Mouse (Mus musculus): ENCODE data around the gene Sphk2. TPM values are rescaled to one million over a fixed set of nuclear protein-coding genes. Genes with fewer than 3 reads are reported as not detected.

The Sphk2 gene
- polyA plus RNA-seq, 1 experiment from 2014 or later = 23.9 TPM

DNA sequence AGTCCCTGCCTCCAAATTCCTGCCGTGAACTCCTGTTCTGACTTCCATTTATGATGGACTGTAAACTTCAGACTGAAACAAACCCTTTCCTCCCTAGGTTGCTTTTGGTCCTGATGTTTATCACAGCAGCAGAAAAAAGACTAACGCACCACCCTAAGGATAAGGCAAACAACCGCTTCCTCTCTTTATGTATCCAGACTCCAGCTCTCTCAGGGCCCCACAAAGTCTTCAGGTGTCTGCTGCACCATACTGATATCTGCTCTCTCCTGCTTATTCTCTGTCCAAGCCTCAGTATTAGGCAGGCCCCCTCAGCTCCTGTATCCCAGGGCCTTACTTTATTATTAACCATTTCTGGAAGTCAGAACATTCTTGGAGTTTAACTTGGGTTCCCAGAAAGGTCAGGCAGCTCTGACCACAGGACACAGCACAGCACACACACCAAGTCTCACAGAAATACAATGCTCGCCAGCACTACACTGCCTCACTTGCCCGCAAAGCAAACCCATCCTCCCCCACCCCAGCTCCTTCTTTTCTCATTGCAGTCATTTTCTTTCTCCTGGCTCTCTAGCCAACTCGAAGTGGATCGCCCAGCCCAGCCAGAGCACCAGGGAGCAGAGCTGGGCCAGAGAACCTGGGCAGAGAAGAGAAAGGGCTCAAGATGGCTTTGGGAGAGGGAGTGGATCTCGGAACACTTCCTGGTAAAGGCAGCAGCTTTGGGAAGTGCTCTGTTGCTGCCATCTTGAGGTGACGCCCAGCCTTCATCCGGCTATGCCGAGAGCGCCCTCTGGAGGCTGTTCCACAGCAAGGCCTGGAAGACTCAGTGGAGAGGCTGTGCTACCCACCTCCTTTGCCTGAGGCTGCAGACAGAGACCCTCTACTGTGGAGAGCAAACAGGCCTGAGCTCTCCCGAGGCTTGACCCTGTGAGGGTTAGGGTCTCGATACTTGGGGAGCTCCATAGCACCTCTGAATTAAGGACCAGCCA, 35.4 kb downstream of the Sphk2 start:
- H3K4me1 ChIP-seq (ENCODE audit: control insufficient read depth, insufficient read depth, low read depth, low read length) = peaks cover 4% of the 10 kb centered on the region; the same call in 1 of the 2 replicates
- peak overlapping the region; percentile 69; the same call in 1 of the 2 replicates for H3K27ac ChIP-seq (ENCODE audit: low read depth, low read length)
- H3K27me3 ChIP-seq (replicated peaks; ENCODE audit: control insufficient read depth, insufficient read depth, low read length) = no peaks in the 10 kb centered on the region
- H3K9ac ChIP-seq (ENCODE audit: low read depth, low read length) = peak overlapping the region; percentile 60
- no peaks in the 10 kb centered on the region for H3K36me3 ChIP-seq (ENCODE audit: control insufficient read depth, insufficient read depth, low read length)
- no peak overlapping the region for H3K4me3 ChIP-seq (ENCODE audit: low read length)
- ATAC-seq = peak; percentile 78
- H3K4me2 ChIP-seq (ENCODE audit: low read length) = peak overlapping the region; percentile 49
- 28% methylated on average over 14 of the region's 14 CpGs for WGBS
- no peaks in the 10 kb centered on the region for H3K9me3 ChIP-seq (ENCODE audit: control insufficient read depth, low read length)

DNA sequence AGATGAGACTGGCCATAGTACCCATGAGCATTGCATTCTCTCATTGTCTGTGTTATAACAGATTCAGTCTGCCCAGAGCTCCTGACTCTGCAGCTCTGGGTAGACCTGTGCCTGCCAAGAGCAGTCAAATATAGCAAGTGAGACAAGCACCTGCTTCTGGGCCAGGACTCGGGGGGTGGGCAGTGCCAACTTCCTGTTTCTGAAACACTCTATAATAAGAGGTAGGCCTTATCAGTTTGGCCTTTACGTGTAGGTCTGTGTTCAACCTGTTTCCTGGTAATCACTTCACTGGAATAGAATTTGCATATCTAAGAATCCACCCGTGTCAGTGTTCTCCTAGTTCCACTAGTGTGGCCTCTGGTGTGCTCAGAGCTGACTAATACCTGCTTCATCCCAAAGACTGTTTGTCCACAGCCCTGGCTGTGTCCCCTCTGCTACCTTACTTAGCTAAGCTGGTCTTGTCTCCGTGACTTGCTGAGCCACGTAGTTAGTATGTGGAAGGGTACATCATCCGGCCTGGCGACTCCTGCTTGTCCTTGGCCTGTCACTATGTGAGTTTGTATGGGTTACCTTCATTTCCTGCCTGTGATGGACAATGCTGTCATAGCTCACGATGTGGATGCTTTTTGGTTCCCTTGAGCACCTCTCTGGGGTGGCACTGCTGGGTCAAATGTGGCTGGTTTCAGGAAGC, 36.6 kb downstream of the Sphk2 start:
- no peak for ATAC-seq
- Histone ChIP-seq H3K4me2 (ENCODE audit: low read length) (no peak overlapping the region), H3K9me3 (ENCODE audit: control insufficient read depth, low read length) (no peaks in the 10 kb centered on the region), H3K27me3 (replicated peaks; ENCODE audit: control insufficient read depth, insufficient read depth, low read length) (no peaks in the 10 kb centered on the region), H3K4me1 (ENCODE audit: control insufficient read depth, insufficient read depth, low read depth, low read length) (peaks cover 4% of the 10 kb centered on the region; the same call in 1 of the 2 replicates), H3K9ac (ENCODE audit: low read depth, low read length) (no peak overlapping the region), H3K36me3 (ENCODE audit: control insufficient read depth, insufficient read depth, low read length) (no peaks in the 10 kb centered on the region), H3K27ac (ENCODE audit: low read depth, low read length) (no peak overlapping the region), H3K4me3 (ENCODE audit: low read length) (no peak overlapping the region)
- WGBS = 88% methylated on average over 8 of the region's 8 CpGs

- WGBS = 64% methylated on average over 14 of the region's 14 CpGs
- peaks cover 4% of the 10 kb centered on the region; the same call in 1 of the 2 replicates for H3K4me1 ChIP-seq (ENCODE audit: control insufficient read depth, insufficient read depth, low read depth, low read length)
- no peaks in the 10 kb centered on the region for H3K27me3 ChIP-seq (replicated peaks; ENCODE audit: control insufficient read depth, insufficient read depth, low read length)
- no peak overlapping the region for H3K4me2 ChIP-seq (ENCODE audit: low read length)
- H3K9ac ChIP-seq (ENCODE audit: low read depth, low read length) = no peak overlapping the region
- no peak overlapping the region for H3K27ac ChIP-seq (ENCODE audit: low read depth, low read length)
- H3K9me3 ChIP-seq (ENCODE audit: control insufficient read depth, low read length) = no peaks in the 10 kb centered on the region
- no peak overlapping the region for H3K4me3 ChIP-seq (ENCODE audit: low read length)
- no peak for ATAC-seq
- no peaks in the 10 kb centered on the region for H3K36me3 ChIP-seq (ENCODE audit: control insufficient read depth, insufficient read depth, low read length)
These were observed 37.7 kb downstream of the Sphk2 start for GRCm38 (mm10) chr7:45679966-45680621.

GRCm38 (mm10) chr7:45678513-45678912, 39.3 kb downstream of the Sphk2 start:
- Histone ChIP-seq H3K4me3 (ENCODE audit: low read length) (no peak overlapping the region), H3K9ac (ENCODE audit: low read depth, low read length) (no peak overlapping the region), H3K9me3 (ENCODE audit: control insufficient read depth, low read length) (no peaks in the 10 kb centered on the region), H3K27me3 (replicated peaks; ENCODE audit: control insufficient read depth, insufficient read depth, low read length) (no peaks in the 10 kb centered on the region), H3K4me1 (ENCODE audit: control insufficient read depth, insufficient read depth, low read depth, low read length) (peaks cover 4% of the 10 kb centered on the region; the same call in 1 of the 2 replicates), H3K27ac (ENCODE audit: low read depth, low read length) (no peak overlapping the region), H3K36me3 (ENCODE audit: control insufficient read depth, insufficient read depth, low read length) (no peaks in the 10 kb centered on the region), H3K4me2 (ENCODE audit: low read length) (no peak overlapping the region)
- WGBS = 96% methylated on average over 14 of the region's 14 CpGs
- ATAC-seq = no peak

DNA sequence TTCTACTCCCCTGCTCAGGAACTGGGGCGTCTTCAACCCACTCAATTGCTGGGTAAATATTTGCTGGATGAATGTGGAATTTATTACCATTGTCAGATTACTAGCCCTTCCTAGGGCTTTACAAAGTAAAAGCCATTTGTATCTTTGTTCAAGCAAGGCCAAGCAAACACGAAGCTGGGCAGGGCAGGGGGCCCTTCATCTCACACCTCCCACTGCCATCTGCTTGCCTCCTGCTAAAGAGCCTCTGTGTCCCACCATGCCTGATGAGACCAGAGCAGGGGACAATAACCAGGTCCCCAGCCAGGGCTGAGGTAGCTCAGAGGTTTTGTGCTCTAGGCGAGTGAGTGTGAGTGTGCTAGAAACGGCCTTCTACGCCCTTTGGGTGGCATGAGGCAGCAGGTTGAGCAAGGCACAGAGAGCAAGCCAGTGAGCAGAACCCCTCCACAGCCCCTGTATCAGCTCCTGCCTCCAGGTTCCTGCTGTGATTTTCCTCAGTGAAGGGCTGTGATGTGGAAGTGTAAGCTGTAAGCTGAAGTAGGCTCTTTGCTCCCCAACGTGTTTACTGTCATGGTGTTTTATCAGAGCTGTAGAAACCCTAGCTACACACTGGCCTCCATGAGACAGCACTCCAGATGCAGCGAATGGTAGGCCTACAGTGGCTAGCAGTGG, 40.0 kb downstream of the Sphk2 start:
- Histone ChIP-seq H3K27ac (ENCODE audit: low read depth, low read length) (no peak overlapping the region), H3K27me3 (replicated peaks; ENCODE audit: control insufficient read depth, insufficient read depth, low read length) (no peaks in the 10 kb centered on the region), H3K4me2 (ENCODE audit: low read length) (no peak overlapping the region), H3K4me1 (ENCODE audit: control insufficient read depth, insufficient read depth, low read depth, low read length) (peaks cover 4% of the 10 kb centered on the region; the same call in 1 of the 2 replicates), H3K4me3 (ENCODE audit: low read length) (no peak overlapping the region), H3K36me3 (ENCODE audit: control insufficient read depth, insufficient read depth, low read length) (no peaks in the 10 kb centered on the region), H3K9ac (ENCODE audit: low read depth, low read length) (no peak overlapping the region), H3K9me3 (ENCODE audit: control insufficient read depth, low read length) (no peaks in the 10 kb centered on the region)
- 70% methylated on average over 7 of the region's 7 CpGs for WGBS
- ATAC-seq = no peak

GRCm38 (mm10) chr7:45668921-45669320, 48.9 kb downstream of the Sphk2 start:
- no peak overlapping the region for H3K27ac ChIP-seq (ENCODE audit: low read depth, low read length)
- H3K36me3 ChIP-seq (ENCODE audit: control insufficient read depth, insufficient read depth, low read length) = no peaks in the 10 kb centered on the region
- H3K4me2 ChIP-seq (ENCODE audit: low read length) = no peak overlapping the region
- no peak for ATAC-seq
- H3K4me1 ChIP-seq (ENCODE audit: control insufficient read depth, insufficient read depth, low read depth, low read length) = no peaks in the 10 kb centered on the region
- peaks cover 3% of the 10 kb centered on the region; the same call in 1 of the 2 replicates for H3K9me3 ChIP-seq (ENCODE audit: control insufficient read depth, low read length)
- no peaks in the 10 kb centered on the region for H3K27me3 ChIP-seq (replicated peaks; ENCODE audit: control insufficient read depth, insufficient read depth, low read length)
- WGBS = 96% methylated on average over 9 of the region's 9 CpGs
- no peak overlapping the region for H3K9ac ChIP-seq (ENCODE audit: low read depth, low read length)
- no peak overlapping the region for H3K4me3 ChIP-seq (ENCODE audit: low read length)

GRCm38 (mm10) chr7:45667761-45668160, 50.0 kb downstream of the Sphk2 start:
- no peak overlapping the region for H3K4me2 ChIP-seq (ENCODE audit: low read length)
- H3K9me3 ChIP-seq (ENCODE audit: control insufficient read depth, low read length) = peaks cover 3% of the 10 kb centered on the region; the same call in 1 of the 2 replicates
- no peak overlapping the region for H3K9ac ChIP-seq (ENCODE audit: low read depth, low read length)
- H3K4me3 ChIP-seq (ENCODE audit: low read length) = no peak overlapping the region
- H3K4me1 ChIP-seq (ENCODE audit: control insufficient read depth, insufficient read depth, low read depth, low read length) = no peaks in the 10 kb centered on the region
- ATAC-seq = no peak
- no peaks in the 10 kb centered on the region for H3K36me3 ChIP-seq (ENCODE audit: control insufficient read depth, insufficient read depth, low read length)
- WGBS = 86% methylated on average over 14 of the region's 14 CpGs
- no peak overlapping the region for H3K27ac ChIP-seq (ENCODE audit: low read depth, low read length)
- H3K27me3 ChIP-seq (replicated peaks; ENCODE audit: control insufficient read depth, insufficient read depth, low read length) = no peaks in the 10 kb centered on the region

DNA sequence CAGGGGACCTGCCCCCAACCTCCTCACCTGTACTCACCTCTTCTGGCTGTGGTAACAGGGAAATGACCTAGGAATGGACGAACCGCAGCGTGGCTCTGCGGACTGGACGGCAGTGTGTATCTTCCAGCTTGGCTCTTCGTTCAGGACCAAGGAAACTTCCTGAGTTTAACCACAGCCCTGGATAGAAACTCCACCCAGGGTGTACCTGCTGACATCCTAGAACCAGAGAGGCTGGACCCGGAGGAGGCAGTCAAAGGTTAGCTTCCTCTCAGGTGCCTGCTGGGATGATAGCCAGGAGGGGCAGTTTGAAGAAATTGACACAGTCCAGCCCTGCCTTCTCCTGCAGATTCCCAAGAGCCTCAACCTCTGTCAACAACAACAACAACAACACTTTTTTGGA, 51.6 kb downstream of the Sphk2 start, which contains the start of gene Fut2:
Fut2 (minus strand) TSS at position 234 of the 400 bp plus-strand sequence.
- Histone ChIP-seq H3K9ac (ENCODE audit: low read depth, low read length) (no peak within 1 kb of the TSS), H3K27me3 (replicated peaks; ENCODE audit: control insufficient read depth, insufficient read depth, low read length) (no peaks in the 10 kb centered on the region), H3K4me3 (ENCODE audit: low read length) (no peak within 1 kb of the TSS), H3K9me3 (ENCODE audit: control insufficient read depth, low read length) (peaks cover 3% of the 10 kb centered on the region; the same call in 1 of the 2 replicates), H3K36me3 (ENCODE audit: control insufficient read depth, insufficient read depth, low read length) (no peaks in the 10 kb centered on the region), H3K4me1 (ENCODE audit: control insufficient read depth, insufficient read depth, low read depth, low read length) (no peaks in the 10 kb centered on the region), H3K4me2 (ENCODE audit: low read length) (no peak within 1 kb of the TSS), H3K27ac (ENCODE audit: low read depth, low read length) (no peak within 1 kb of the TSS)
- 89% methylated on average over 7 of the region's 7 CpGs for WGBS
- ATAC-seq = no peak

All from hindbrain, embryonic 16.5 days (tissue).